Mouse (Mus musculus): Measurements from ENCODE around the gene Olfr213.
"Not testable (repeated sequence)": the region's sequence is repeated elsewhere in the genome, so short reads cannot be mapped to it uniquely, and the experiment has no call there.

Olfr213 gene

GRCm38 (mm10) chr6:116538156-116538555 lies at the start of gene Olfr213:
Gene Olfr213, plus strand, starts transcription at chr6:116538456.
- DNase-seq (ENCODE audit: low spot score) = no peak

DNA sequence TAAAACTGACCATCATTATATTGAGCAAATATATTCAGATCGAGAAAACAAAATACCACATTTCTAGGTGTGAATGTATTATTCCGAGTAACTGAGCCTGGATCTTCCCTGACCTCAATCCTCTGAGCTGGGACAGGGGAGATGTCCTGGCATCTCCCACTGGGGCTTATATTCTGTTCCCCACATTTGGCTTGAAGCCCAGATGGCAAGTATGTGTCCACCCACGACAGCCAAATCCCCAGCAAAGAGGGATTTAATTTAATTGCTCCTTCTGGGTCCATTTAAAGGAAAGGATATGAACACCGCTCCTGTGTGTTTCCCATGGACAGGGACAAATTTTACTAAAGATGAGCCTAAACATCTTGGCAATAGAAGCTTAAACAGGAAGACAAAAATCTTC lies 49.5 kb upstream of the Olfr213 start, which contains the start of gene Olfr211:
Olfr211 (plus strand) TSS at position 301 of the 400 bp plus-strand sequence.
- DNase-seq (ENCODE audit: low spot score) = no peak

DNA sequence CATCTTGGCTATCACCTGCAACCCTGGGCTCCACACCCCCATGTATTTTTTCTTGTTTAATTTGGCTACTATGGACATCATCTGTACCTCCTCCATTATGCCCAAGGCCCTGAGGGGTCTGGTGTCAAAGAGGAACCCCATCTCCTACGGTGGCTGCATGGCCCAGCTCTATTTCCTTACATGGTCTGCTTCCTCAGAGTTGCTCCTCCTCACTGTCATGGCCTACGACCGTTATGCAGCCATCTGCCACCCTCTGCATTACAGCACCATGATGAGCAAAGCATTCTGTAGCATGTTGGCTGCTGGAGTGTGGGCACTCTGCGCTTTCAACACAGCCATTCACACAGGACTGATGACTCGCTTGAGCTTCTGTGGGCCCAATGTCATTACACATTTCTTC lies 44.5 kb upstream of the Olfr213 start:
- no peak for DNase-seq (ENCODE audit: low spot score)

GRCm38 (mm10) chr6:116495960-116496359 lies 42.3 kb upstream of the Olfr213 start:
- no peak for DNase-seq (ENCODE audit: low spot score)

GRCm38 (mm10) chr6:116506302-116507003 lies 31.8 kb upstream of the Olfr213 start, which contains the start of gene Olfr212:
Gene Olfr212, plus strand, starts transcription at chr6:116506516.
- DNase-seq (ENCODE audit: low spot score) = not testable (repeated sequence)

DNA sequence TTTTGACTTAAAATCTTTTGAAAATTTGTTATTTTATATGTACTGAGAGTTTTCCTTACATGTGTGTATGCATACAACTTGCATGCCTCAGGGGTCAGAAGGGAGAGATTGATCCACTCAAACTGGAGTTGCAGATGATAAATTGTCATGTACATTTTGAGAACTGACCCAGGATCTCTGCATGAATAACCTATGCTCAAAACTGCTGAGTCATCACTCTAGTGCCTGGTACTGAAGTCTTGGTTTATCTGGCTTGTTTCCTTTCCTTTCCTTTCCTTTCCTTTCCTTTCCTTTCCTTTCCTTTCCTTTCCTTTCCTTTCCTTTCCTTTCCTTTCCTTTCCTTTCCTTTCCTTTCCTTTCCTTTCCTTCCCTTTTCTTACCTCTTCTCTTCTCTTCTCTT lies 23.4 kb upstream of the Olfr213 start:
- no peak for DNase-seq (ENCODE audit: low spot score)

DNA sequence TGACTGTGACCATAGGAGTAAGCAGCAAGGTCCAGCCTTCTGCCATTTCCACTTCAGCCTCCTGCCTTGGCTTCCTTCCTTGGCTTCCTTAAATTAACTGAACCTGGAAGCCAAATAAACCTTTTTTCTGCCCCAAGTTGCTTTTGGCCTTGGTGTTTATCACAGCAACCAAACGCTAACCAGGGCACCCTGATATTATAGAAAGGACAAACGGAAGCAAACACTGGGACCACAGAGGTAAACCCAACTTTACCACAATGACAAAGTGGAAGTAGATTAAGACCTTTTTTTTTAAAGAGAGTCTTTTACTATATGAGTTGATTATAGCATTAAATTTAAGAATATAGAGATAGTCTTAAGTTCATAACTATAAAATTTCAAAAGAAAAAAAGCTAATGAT lies 4.2 kb downstream of the Olfr213 start:
- no peak for DNase-seq (ENCODE audit: low spot score)

DNA sequence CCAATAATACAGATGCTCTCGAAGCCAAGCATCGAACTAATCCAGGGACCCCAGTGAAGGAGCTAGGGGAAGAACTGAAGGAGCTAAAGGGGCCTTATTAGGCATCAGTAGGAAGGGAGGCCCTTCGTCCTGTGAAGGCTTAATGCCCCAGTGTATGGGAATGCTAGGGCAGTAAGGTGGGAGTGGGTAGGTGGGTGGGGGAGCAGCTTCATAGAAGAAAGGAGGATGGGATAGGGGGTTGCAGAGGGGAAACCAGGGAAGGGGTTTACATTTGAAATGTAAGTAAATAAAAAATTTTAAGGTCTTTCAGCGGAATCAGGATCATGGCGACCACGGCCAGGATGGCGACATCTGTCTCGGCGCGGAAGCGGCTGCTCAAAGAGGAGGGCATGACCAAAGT lies 12.6 kb downstream of the Olfr213 start, which contains the start of gene Gm5580:
Gm5580 (plus strand) TSS at position 301 of the 400 bp plus-strand sequence.
- not testable (repeated sequence) for DNase-seq (ENCODE audit: low spot score)

- no peak for DNase-seq (ENCODE audit: low spot score)
These were observed 15.7 kb downstream of the Olfr213 start, which contains the start of gene Olfr214 for GRCm38 (mm10) chr6:116553935-116554334. Gene Olfr214, plus strand, starts transcription at chr6:116554235.

- no peak for DNase-seq (ENCODE audit: low spot score)
These were observed 16.7 kb downstream of the Olfr213 start for GRCm38 (mm10) chr6:116554952-116555351.

DNA sequence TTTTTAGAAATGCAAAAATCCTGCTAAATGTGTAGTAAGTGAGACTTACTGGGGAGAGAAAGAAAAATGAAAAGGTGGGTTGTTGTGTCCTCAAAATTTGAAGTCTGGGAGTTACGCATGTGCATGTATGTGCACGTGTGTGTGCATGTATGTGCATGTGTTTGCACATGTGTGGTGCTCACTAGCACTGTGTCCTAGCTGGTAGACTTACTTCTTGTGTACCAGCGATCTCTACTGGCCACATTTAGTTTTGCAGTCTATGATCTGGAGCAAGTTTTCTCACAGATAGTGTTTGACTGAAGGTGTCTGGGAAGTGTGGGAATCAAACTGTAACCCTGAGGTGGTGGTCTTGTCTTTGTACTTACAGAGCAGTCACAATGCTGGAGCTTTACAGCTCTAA lies 31.6 kb downstream of the Olfr213 start:
- DNase-seq (ENCODE audit: low spot score) = no peak

DNA sequence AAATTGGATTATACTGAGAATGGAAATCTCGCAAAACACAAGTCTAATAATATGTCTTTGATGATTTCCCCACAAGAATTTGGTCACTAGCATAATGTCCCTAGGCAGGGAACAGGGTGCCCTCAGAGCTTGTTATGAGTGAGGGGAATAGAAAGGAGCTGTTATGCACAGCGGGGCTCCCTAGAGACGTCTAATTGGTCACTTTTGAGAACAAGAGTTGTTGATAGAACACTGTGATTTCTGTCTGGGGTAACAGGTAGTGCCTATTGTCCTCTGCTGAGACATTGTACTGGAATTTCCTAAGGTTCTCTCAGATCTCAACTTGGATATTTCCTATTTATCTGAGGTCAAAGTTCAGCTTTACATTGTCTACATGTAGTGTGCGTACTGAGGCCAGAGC lies 45.8 kb downstream of the Olfr213 start, which contains the start of gene Olfr215:
Olfr215 (minus strand) TSS at position 101 of the 400 bp plus-strand sequence.
- no peak for DNase-seq (ENCODE audit: low spot score)

All from urinary bladder, postnatal 10 days (tissue).